Mouse (Mus musculus) heart, postnatal 36 days (tissue): Measurements from ENCODE around the gene Slc5a4a. TPM values are rescaled to one million over a fixed set of nuclear protein-coding genes. Genes with fewer than 3 reads are reported as not detected.

ENCODE experiments used
- DNase-seq, 2 experiments: peaks; one replicate each; pipeline ENCODE4 v3.0.0; 2021 to 2022
- intact Hi-C: fragments of 180-260 bp; cut with DNase I; formaldehyde crosslinking; loops from one replicate; pipeline ENCODE4 v1.15.1; 2025
- microRNA-seq, 2 experiments: library from miRNA; unstranded; fragments of <30 nt; microRNA quantifications; one replicate each; pipeline ENCODE4 v1.2.0; 2021; ENCODE audit warnings: borderline number of aligned reads in 2 of 2
- total RNA-seq, 2 experiments: library from RNA; stranded (reverse); gene quantifications; 2 replicates each; pipeline ENCODE4 v1.2.3; 2021

Gene Slc5a4a
- total RNA-seq, 2 experiments from 2014 or later = not detected

DNA sequence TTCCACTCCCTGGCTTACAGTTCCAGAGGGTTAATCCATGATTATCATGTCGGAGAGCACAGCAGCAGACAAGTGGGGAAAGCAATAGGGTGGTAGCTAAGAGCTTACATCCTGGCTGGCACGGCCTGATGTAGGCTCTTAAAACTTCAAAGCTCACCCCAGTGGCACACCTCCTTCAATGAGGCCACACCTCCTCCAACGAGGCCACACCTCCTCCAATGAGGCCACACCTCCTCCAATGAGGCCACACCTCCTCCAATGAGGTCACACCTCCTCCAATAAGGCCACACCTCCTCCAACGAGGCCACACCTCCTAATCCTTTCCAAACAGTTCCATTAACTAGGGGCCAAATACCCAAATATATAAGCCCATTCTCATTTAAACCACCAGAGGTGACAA lies 66.9 kb downstream of the Slc5a4a start:
- intact Hi-C loops = no loop called here
- no peak for DNase-seq

DNA sequence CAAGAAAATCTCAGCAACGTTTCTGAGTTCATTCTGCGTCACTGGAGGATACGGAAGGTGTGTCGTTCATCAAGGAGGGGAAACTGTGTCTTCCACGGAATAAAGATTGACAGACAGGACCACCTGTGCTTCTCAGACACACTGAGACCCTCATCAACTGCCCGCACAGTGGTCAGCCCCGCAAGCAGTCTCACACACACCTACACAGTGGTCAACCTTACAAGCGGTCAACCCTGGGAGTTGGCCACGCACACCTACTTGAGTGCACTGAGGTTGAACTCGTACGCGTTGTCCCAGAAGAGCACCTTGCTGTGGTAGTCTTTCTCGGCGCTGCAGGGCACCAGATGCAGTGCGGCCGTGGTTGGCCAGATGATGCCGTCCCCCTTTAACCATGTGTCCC lies 69.8 kb downstream of the Slc5a4a start:
- no peak for DNase-seq
- intact Hi-C loops = no loop called here

DNA sequence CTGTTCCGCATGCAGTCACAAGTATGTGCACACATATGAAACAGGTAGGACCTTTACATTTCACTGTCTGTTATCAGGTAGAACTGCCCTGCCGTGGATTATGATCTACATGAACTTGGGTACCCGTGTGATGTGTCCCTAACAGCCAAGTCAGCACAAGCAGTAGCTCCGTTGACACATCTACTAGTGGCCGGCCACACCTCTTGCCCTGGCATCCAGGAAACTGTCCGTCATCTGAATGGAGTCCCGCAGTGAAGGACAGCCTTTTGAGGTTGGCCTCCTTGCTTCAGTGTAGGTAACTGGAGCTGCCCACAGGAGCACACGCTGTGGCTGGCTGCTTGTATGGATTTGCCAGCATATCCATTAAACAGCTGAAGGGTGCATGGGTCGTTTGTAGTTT lies 71.0 kb downstream of the Slc5a4a start:
- DNase-seq = no peak
- intact Hi-C loops = no loop called here

DNA sequence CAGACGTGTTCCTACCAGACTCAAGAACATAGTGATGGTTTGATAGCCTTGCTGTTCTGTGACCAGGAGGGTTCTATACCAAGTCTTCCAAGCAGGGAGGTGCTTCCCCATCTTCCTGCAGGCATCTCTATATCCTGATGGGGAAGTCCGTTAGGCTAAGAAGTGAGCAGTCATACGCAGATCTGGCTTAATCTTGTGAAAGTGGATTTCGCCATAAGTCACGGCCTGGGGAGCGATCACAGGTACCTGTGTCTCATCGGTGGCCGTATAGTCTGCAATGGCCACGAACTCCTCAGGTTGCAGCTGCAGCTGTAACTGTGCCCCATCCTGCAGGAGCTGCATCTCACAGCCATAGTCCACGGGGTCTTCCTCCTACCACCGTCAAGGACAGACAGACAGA lies 78.7 kb downstream of the Slc5a4a start:
- intact Hi-C loops = no loop called here
- no peak for DNase-seq

DNA sequence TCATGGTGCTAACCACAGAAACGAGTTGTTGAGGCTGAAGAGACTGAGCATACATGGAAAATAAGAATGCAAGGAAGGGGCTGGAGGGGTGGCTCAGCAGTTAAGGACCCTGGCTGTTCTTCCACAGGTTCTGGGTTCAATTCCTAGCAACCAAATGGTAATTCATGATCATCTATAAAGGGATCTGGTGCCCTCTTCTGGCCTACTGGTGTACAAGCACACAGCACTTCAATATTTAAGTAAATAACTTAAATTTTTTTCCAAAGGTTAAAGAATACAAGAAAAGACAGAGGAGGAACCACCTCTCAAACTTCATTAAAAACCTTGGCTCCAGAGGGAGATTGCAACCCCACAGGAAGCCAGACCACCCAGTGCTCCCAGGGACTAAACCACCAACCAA lies 82.4 kb downstream of the Slc5a4a start:
- intact Hi-C loops = no loop called here

DNA sequence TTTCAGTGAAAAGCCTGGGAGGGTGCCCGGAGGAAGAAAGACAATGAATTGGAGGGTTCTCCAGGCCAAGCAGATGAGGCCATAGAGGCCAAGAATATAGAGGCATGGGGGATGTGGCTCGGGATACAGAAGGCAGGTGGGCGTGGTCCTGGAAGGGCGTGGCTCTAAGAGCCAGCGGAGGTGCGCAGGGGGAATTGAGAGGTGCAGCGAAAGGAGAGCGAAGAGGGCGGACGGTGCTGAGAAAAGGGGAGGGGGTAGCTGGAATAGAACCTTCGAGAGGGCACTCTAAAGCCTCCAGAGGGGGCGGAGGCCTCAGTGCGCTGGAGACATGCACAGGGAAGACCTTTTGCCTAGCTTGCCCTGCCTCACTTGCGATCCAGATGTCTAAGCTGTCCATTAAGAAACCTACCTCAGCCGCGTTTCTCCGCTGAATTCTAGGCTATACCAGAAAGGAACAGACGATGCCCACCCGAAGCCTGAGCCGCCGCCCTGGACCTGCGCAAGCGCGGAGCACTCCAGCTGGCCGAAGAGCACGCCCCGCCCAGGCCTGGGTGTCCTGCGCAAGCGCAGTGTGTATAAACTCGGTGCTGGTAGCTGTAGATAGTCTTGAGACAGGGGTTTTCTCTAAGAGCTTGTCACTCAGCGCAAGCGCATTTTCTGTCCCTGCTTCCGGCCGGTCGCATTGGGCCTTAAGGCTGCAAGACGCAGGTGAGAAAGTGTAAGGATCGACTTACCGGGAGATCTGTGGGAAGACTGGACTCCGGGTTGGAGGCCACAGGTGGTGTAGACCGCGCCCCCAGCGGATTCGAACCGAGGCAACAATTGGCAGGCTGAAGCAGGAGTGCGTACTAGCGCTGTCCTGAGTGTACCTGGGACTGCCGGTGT lies 90.3 kb downstream of the Slc5a4a start, which contains the start of gene Prmt2:
Gene Prmt2 (minus strand): TSS at position 525 of the 885 bp plus-strand sequence.
- intact Hi-C loops = no loop called here
- DNase-seq = peak; percentile 87 to 93

More for the DNA sequence above, 82.4 kb downstream of the Slc5a4a start:
- no peak for DNase-seq

Small RNA genes lying within 50 kb of the gene (microRNA-seq; reads per million reads assigned to microRNA genes)
- gene Mir678 = 0 reads per million in 2 experiments

Other genes starting within 250 kb of the Slc5a4a start
- 10 to 100 TPM; 20.0 to 20.6 TPM for gene Smarcb1, start 225.8 kb upstream of the Slc5a4a start, total RNA-seq
- 1,000 to 10,000 TPM; 1,903 to 1,946 TPM for gene Chchd10, start 214.3 kb upstream of the Slc5a4a start, total RNA-seq
- gene Mmp11, start 211.0 kb upstream of the Slc5a4a start, total RNA-seq = 1 to 10 TPM; 5.9 to 7.7 TPM
- not detected for gene Gm867, start 206.8 kb upstream of the Slc5a4a start, total RNA-seq
- not detected for gene Vpreb3, start 204.4 kb upstream of the Slc5a4a start, total RNA-seq
- gene Gm5134, start 192.9 kb upstream of the Slc5a4a start, total RNA-seq = not detected
- 1 to 10 TPM; 6.9 to 8.0 TPM for gene Zfp280b, start 114.8 kb upstream of the Slc5a4a start, total RNA-seq
- not detected for gene Slc5a4b, start 36.5 kb upstream of the Slc5a4a start, total RNA-seq
- 10 to 100 TPM; 10.9 to 12.3 TPM for gene Prmt2, start 90.4 kb downstream of the Slc5a4a start, total RNA-seq
- 1 to 10 TPM; 1.4 to 1.6 TPM for gene S100b, start 106.4 kb downstream of the Slc5a4a start, total RNA-seq
- 10 to 100 TPM in 1 of 2 experiments, 1 to 10 TPM in 1; 9.7 to 10.0 TPM for gene Dip2a, start 197.8 kb downstream of the Slc5a4a start, total RNA-seq